Mouse (Mus musculus) olfactory bulb, adult 2 months (tissue): ENCODE results near the gene Cse1l.

ENCODE experiments used
- CTCF ChIP-seq: fragments of 200-500 bp; IDR thresholded peaks from 2 replicates; pipeline ENCODE4 v1.5.1; 2012; ENCODE audit warnings: low read depth, mild to moderate bottlenecking, low read length, moderate library complexity; ENCODE audit not compliant: insufficient read depth
- POLR2A ChIP-seq: fragments of 200-500 bp; IDR thresholded peaks from 2 replicates; pipeline ENCODE4 v1.6.1; 2012; ENCODE audit warnings: mild to moderate bottlenecking, low read depth, low read length, moderate library complexity; ENCODE audit not compliant: insufficient read depth

DNA sequence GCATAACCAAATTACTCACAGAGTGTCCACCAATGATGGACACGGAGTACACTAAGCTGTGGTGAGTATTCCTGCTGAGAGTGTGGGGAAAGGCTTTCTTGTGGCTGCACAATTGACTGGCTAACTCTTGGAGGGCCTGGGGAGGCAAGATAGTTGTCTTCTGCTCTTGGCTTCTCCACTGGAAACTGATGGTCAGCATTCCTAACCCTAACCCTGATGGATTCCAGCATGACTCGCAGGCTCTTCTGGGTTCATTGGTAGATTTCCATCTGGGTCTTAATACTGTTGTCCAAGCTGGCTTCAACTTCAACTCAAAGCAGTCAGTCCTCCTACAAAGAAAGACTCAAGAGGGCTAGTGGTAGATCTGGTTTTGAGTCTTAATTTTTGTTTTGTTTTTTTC lies 37.3 kb downstream of the Cse1l start:
- TF ChIP-seq CTCF (no peak), POLR2A (no peak)
